Mouse (Mus musculus): ENCODE data around the gene Cd244a. TPM values are rescaled to one million over a fixed set of nuclear protein-coding genes. Genes with fewer than 3 reads are reported as not detected.

Gene Cd244a
- polyA plus RNA-seq, 1 experiment, result not detected

- no peak for TF ChIP-seq EP300 (IDR thresholded peaks at IDR 0.05; ENCODE audit: insufficient read depth, low read depth, low read length)
- TF ChIP-seq CTCF (IDR thresholded peaks at IDR 0.05; ENCODE audit: low read depth, low read length), result no peak
- TF ChIP-seq POLR2A (IDR thresholded peaks at IDR 0.05; ENCODE audit: insufficient read depth, low read length), result no peak
- H3K9me3 ChIP-seq (replicated peaks; ENCODE audit: control insufficient read depth, insufficient read depth, low read length, poor library complexity, severe bottlenecking), result no peaks in the 10 kb centered on the region
- H3K27ac ChIP-seq (ENCODE audit: insufficient read depth, low read length), result no peak overlapping the region
- no peaks in the 10 kb centered on the region for H3K27me3 ChIP-seq (ENCODE audit: control insufficient read depth, insufficient read depth, low read length, poor library complexity, severe bottlenecking)
- no peak overlapping the region for H3K9ac ChIP-seq (ENCODE audit: low read depth, poor library complexity, severe bottlenecking)
- no peaks in the 10 kb centered on the region for H3K4me1 ChIP-seq (ENCODE audit: control insufficient read depth, insufficient read depth, low read length)
- no peaks in the 10 kb centered on the region for H3K36me3 ChIP-seq (ENCODE audit: control insufficient read depth, insufficient read depth, low read length, poor library complexity, severe bottlenecking)
- no peak overlapping the region for H3K4me3 ChIP-seq (ENCODE audit: low read depth, low read length)
Observed at GRCm38 (mm10) chr1:171638686-171639085, 79.7 kb downstream of the Cd244a start.

GRCm38 (mm10) chr1:171640796-171641195, 81.8 kb downstream of the Cd244a start:
- no peak overlapping the region for H3K4me3 ChIP-seq (ENCODE audit: low read depth, low read length)
- H3K9ac ChIP-seq (ENCODE audit: low read depth, poor library complexity, severe bottlenecking), result no peak overlapping the region
- no peak overlapping the region for H3K27ac ChIP-seq (ENCODE audit: insufficient read depth, low read length)
- H3K9me3 ChIP-seq (replicated peaks; ENCODE audit: control insufficient read depth, insufficient read depth, low read length, poor library complexity, severe bottlenecking), result no peaks in the 10 kb centered on the region
- H3K27me3 ChIP-seq (ENCODE audit: control insufficient read depth, insufficient read depth, low read length, poor library complexity, severe bottlenecking), result no peaks in the 10 kb centered on the region
- no peaks in the 10 kb centered on the region for H3K36me3 ChIP-seq (ENCODE audit: control insufficient read depth, insufficient read depth, low read length, poor library complexity, severe bottlenecking)
- H3K4me1 ChIP-seq (ENCODE audit: control insufficient read depth, insufficient read depth, low read length), result no peaks in the 10 kb centered on the region
- TF ChIP-seq POLR2A (IDR thresholded peaks at IDR 0.05; ENCODE audit: insufficient read depth, low read length), result no peak
- no peak for TF ChIP-seq EP300 (IDR thresholded peaks at IDR 0.05; ENCODE audit: insufficient read depth, low read depth, low read length)
- no peak for TF ChIP-seq CTCF (IDR thresholded peaks at IDR 0.05; ENCODE audit: low read depth, low read length)

DNA sequence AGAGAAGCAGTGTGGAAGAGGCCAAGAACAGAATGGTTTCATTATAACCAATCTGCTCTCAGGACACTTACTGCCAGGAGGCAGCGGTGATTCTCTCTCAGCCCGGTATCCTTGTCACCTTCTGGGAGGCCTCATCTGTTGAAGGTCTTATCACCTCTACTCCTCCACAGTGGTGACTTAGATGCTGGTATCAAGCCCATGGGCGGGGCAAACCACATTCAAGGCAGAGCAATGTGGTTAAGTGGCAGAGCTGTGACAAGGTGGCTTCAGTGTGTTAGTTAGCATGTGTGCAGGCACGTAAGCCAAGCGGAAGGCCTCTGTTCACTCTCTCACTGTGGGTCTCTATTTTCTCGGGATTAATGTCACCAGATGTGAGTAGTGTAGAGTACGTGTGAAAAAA, 84.6 kb downstream of the Cd244a start:
- Histone ChIP-seq H3K4me3 (ENCODE audit: low read depth, low read length) (no peak overlapping the region), H3K27ac (ENCODE audit: insufficient read depth, low read length) (no peak overlapping the region), H3K9ac (ENCODE audit: low read depth, poor library complexity, severe bottlenecking) (no peak overlapping the region), H3K9me3 (replicated peaks; ENCODE audit: control insufficient read depth, insufficient read depth, low read length, poor library complexity, severe bottlenecking) (no peaks in the 10 kb centered on the region), H3K27me3 (ENCODE audit: control insufficient read depth, insufficient read depth, low read length, poor library complexity, severe bottlenecking) (no peaks in the 10 kb centered on the region), H3K36me3 (ENCODE audit: control insufficient read depth, insufficient read depth, low read length, poor library complexity, severe bottlenecking) (no peaks in the 10 kb centered on the region), H3K4me1 (ENCODE audit: control insufficient read depth, insufficient read depth, low read length) (no peaks in the 10 kb centered on the region)
- no peak for TF ChIP-seq EP300 (IDR thresholded peaks at IDR 0.05; ENCODE audit: insufficient read depth, low read depth, low read length)
- no peak for TF ChIP-seq POLR2A (IDR thresholded peaks at IDR 0.05; ENCODE audit: insufficient read depth, low read length)
- no peak for TF ChIP-seq CTCF (IDR thresholded peaks at IDR 0.05; ENCODE audit: low read depth, low read length)

GRCm38 (mm10) chr1:171646429-171646940, 87.5 kb downstream of the Cd244a start:
- Histone ChIP-seq H3K4me1 (ENCODE audit: control insufficient read depth, insufficient read depth, low read length) (no peaks in the 10 kb centered on the region), H3K27ac (ENCODE audit: insufficient read depth, low read length) (no peak overlapping the region), H3K9me3 (replicated peaks; ENCODE audit: control insufficient read depth, insufficient read depth, low read length, poor library complexity, severe bottlenecking) (no peaks in the 10 kb centered on the region), H3K9ac (ENCODE audit: low read depth, poor library complexity, severe bottlenecking) (no peak overlapping the region), H3K4me3 (ENCODE audit: low read depth, low read length) (no peak overlapping the region), H3K36me3 (ENCODE audit: control insufficient read depth, insufficient read depth, low read length, poor library complexity, severe bottlenecking) (no peaks in the 10 kb centered on the region), H3K27me3 (ENCODE audit: control insufficient read depth, insufficient read depth, low read length, poor library complexity, severe bottlenecking) (no peaks in the 10 kb centered on the region)
- no peak for TF ChIP-seq POLR2A (IDR thresholded peaks at IDR 0.05; ENCODE audit: insufficient read depth, low read length)
- no peak for TF ChIP-seq EP300 (IDR thresholded peaks at IDR 0.05; ENCODE audit: insufficient read depth, low read depth, low read length)
- TF ChIP-seq CTCF (IDR thresholded peaks at IDR 0.05; ENCODE audit: low read depth, low read length), result no peak

- Histone ChIP-seq H3K4me1 (ENCODE audit: control insufficient read depth, insufficient read depth, low read length) (no peaks in the 10 kb centered on the region), H3K9me3 (replicated peaks; ENCODE audit: control insufficient read depth, insufficient read depth, low read length, poor library complexity, severe bottlenecking) (no peaks in the 10 kb centered on the region), H3K27ac (ENCODE audit: insufficient read depth, low read length) (no peak overlapping the region), H3K36me3 (ENCODE audit: control insufficient read depth, insufficient read depth, low read length, poor library complexity, severe bottlenecking) (no peaks in the 10 kb centered on the region), H3K27me3 (ENCODE audit: control insufficient read depth, insufficient read depth, low read length, poor library complexity, severe bottlenecking) (no peaks in the 10 kb centered on the region), H3K9ac (ENCODE audit: low read depth, poor library complexity, severe bottlenecking) (no peak overlapping the region), H3K4me3 (ENCODE audit: low read depth, low read length) (no peak overlapping the region)
- no peak for TF ChIP-seq EP300 (IDR thresholded peaks at IDR 0.05; ENCODE audit: insufficient read depth, low read depth, low read length)
- no peak for TF ChIP-seq POLR2A (IDR thresholded peaks at IDR 0.05; ENCODE audit: insufficient read depth, low read length)
- TF ChIP-seq CTCF (IDR thresholded peaks at IDR 0.05; ENCODE audit: low read depth, low read length), result no peak
Observed at GRCm38 (mm10) chr1:171647716-171648115, 88.7 kb downstream of the Cd244a start.

DNA sequence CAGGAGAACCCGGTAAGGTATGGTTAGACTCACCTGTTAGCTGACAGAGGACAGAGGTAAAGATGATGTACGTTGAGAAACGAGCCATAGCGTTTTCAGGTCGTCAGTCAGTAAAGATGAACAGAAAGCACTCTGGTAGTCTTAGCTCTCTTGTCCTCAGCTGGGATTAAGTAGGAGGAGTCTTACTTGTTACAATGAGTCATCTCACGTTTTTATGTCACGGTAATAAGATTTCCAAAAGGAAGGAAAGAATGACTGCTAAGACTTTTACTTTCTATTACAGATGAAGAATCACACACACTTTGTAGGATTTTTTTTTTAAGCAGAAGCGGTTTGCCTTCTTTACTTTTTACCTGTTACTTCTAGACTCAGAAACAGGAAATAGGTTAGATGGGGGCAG, 89.8 kb downstream of the Cd244a start:
- Histone ChIP-seq H3K9me3 (replicated peaks; ENCODE audit: control insufficient read depth, insufficient read depth, low read length, poor library complexity, severe bottlenecking) (no peaks in the 10 kb centered on the region), H3K27me3 (ENCODE audit: control insufficient read depth, insufficient read depth, low read length, poor library complexity, severe bottlenecking) (no peaks in the 10 kb centered on the region), H3K36me3 (ENCODE audit: control insufficient read depth, insufficient read depth, low read length, poor library complexity, severe bottlenecking) (no peaks in the 10 kb centered on the region), H3K4me1 (ENCODE audit: control insufficient read depth, insufficient read depth, low read length) (no peaks in the 10 kb centered on the region), H3K27ac (ENCODE audit: insufficient read depth, low read length) (no peak overlapping the region), H3K9ac (ENCODE audit: low read depth, poor library complexity, severe bottlenecking) (no peak overlapping the region), H3K4me3 (ENCODE audit: low read depth, low read length) (no peak overlapping the region)
- TF ChIP-seq CTCF (IDR thresholded peaks at IDR 0.05; ENCODE audit: low read depth, low read length), result no peak
